Mouse (Mus musculus): ENCODE results near the gene Usp6nl.
A peak's percentile ranks its signal among the peaks of the same experiment; 100 is the strongest.

Gene Usp6nl

GRCm38 (mm10) chr2:6322376-6322901 is at the start of gene Usp6nl:
Gene Usp6nl (plus strand): TSS chr2:6322667.
- DNase-seq (ENCODE audit: low spot score in 2 of 2), result peak; percentile 85 to 89

GRCm38 (mm10) chr2:6273392-6273845 is 49.0 kb upstream of the Usp6nl start:
- peak in 1 of 2 experiments; percentile 45 for DNase-seq (ENCODE audit: low spot score in 2 of 2)

DNA sequence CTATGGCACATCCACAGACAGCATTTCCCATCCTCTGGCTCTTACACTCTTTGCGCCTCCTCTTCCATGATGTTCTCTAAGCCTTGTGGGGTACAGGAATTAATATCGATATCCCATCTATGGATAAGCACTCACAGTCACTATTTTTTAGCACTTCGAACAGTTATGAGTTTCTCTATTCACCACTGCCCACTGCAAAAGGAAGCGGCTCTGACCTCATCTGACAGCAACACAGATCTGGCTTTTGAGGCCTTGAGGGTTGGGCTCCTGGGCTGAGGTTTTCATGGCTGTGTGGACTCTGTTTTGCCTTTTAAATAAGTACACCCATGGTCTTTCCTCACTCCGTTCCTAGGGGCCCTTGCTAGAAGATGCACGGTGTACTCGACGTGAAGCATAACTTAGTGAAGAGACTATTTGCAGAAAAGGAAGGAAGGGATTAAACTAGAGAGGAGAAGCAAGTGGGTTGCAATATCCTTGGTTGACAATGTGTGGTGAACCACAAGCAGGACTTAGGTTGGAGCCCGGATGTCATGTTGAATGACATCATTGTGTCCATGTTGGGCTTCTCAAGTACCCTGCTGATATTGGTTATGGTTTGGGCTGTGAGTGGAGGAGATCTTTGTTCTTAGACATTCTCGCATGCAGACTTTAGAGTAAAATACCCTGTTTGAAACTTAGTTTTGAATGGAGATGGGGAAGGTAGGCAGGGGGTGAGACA is 43.5 kb upstream of the Usp6nl start:
- no peak for DNase-seq (ENCODE audit: low spot score in 2 of 2)

- no peak for DNase-seq (ENCODE audit: low spot score in 2 of 2)
Observed at GRCm38 (mm10) chr2:6279614-6280301, 42.7 kb upstream of the Usp6nl start.

GRCm38 (mm10) chr2:6283569-6283968 is 38.9 kb upstream of the Usp6nl start:
- DNase-seq (ENCODE audit: low spot score in 2 of 2), result no peak

- DNase-seq (ENCODE audit: low spot score in 2 of 2), result no peak
Observed at GRCm38 (mm10) chr2:6284784-6285183, 37.7 kb upstream of the Usp6nl start.

GRCm38 (mm10) chr2:6285794-6286193 is 36.7 kb upstream of the Usp6nl start:
- DNase-seq (ENCODE audit: low spot score in 2 of 2), result peak in 1 of 2 experiments; percentile 29

- DNase-seq (ENCODE audit: low spot score in 2 of 2), result no peak
Observed at GRCm38 (mm10) chr2:6293825-6294444, 28.5 kb upstream of the Usp6nl start.

DNA sequence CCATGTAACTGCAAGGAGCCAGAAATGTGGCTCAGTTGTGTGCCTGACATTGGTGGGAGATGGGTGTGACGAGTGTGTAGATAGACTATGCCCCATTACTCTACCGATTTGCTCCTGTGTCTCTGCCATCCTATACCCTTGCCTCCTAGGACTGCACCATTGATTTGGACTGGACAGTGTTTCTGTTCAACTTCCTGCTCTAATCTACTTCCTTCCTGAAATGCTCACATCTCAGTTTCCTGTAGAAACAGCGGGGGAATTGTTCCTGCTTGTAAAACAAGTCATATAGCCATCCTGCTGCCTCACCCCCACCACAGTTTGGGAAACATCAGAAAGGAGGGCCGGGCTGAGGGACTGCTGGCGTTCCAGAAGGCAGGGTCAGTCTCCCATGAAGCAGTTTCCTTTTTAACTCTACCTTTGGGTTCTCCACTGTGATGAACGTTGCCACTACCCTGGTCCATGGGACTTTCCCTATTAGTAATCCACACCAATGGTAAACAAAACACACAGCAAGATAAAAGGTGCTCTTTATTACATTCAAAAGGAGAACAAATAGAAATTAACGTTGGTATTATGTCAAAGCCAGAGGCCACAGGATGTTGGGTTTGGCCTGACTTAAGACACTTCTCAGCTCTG is 27.4 kb upstream of the Usp6nl start:
- DNase-seq (ENCODE audit: low spot score in 2 of 2), result no peak

DNA sequence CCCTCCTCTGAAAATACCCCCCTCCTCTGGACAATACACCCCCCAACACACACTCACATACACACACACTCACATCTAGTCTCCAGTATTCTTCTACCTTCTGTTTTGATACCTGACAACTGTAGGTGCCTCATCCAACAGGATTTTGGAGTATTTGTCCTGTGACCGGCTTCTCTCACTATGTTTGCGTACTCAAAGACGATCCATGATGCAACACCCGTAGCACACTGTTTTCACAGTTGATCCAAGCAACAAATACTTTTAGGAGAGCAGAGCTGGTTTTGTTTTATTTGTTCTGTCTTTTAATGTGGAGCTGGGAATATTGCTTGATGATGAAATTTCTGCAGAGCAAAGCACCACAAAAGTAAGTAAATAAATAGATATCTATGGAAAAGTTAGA is 17.7 kb upstream of the Usp6nl start:
- no peak for DNase-seq (ENCODE audit: low spot score in 2 of 2)

DNA sequence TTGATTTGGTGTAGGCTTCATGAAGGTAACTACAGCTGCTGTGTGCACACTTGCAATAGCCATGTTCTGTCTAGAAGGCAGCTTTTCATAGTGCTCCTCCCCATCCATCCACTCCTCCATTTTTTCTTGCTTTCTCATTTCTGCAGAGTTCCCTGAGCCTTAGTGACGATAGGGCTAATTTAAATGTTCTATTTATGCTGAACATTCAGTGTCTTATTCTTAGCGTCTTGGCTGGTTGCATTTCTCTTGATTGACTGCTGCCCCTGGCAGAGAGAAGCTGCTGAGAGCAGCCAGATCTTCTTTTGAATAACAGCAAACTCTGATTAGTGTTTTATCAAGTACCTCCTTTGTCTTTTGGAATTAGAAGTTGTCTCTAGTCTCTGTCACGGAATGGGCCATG is 15.6 kb upstream of the Usp6nl start:
- DNase-seq (ENCODE audit: low spot score in 2 of 2), result no peak

- peak in 1 of 2 experiments; percentile 30 for DNase-seq (ENCODE audit: low spot score in 2 of 2)
Observed at GRCm38 (mm10) chr2:6309373-6309821, 13.1 kb upstream of the Usp6nl start.

DNA sequence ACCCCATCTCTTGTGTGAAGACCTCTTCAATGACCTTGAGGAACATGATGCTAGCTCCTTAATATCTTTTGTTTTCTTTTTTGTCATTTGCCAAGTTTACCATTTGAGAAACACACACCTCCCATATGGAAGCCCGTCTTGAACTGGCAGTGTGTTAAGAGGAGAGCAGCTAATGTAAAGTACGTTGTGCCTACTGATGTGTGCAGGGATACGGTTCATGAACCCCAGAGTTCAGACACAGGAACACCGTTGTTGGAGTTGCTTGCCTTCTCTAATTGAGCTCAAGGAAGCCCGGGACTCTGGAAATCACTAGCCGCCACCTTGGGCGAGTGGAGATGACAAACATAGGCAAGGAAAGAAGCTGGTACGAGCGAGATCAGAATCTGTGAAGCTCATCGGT is 9.7 kb upstream of the Usp6nl start:
- no peak for DNase-seq (ENCODE audit: low spot score in 2 of 2)

DNA sequence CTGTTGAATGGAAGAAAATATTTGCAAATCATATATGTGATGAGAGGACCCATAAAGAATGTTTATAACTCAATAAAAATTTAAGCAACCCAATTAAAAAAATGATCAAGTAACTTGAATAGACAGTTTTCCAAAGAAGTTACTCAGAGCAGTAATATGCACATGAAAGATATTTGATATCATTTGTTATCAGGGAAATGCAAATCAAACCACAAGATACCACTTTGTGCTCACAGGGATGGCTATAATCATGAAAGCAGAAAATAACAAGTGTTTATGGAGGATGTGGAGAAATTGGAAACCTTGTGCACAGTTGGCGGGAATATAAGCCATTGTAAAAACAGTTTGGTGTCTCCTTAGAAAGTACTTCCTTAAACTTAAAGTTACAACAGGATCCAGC is 8.7 kb upstream of the Usp6nl start:
- DNase-seq (ENCODE audit: low spot score in 2 of 2), result no peak

DNA sequence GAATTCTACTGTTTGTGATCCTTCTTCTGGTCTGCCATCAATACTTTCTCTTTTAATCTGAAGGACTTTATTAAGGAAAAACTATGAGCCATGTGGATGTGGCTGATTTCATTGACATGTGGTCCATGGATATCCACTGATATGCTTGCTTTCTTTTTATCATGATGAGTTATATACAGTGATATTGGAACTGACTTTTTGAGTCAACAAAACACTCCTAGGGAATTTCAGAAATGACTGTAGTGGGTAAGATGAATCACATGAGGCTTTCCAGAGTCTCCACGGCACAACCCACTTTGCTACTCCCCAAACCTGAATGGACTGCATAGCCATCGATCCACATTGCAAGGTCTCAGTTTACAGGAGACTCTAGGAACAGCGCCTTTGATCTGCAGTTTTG is 2.3 kb upstream of the Usp6nl start:
- no peak for DNase-seq (ENCODE audit: low spot score in 2 of 2)

DNA sequence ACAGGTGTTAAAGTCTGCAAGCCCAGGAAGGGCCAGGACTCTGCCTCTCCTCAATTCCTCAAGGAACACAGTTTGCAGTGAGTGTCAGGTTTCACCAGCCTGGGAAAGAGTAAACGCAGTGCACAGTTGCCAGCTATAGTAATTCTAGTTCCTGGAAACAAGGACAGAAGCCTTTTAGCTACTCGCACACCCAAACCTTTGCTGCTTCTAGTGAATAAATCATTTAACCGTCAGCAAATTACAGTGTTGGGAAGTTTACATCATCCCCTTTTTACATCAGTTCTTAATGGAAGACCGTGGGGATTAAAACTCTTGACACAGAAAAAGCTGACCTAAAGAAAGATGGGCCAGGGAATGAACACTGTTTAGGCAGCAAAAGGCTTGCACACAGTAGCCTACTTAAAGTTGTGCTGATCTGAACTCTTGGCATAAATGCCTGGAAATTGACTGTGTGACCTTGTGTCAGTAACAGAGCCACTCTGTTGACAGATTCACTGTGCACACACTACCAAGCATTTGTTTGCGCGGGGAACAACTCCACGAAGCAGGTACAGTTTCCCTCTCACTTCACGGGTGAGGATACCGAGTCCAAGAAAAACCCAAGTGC is 595 bp upstream of the Usp6nl start:
- no peak for DNase-seq (ENCODE audit: low spot score in 2 of 2)

DNA sequence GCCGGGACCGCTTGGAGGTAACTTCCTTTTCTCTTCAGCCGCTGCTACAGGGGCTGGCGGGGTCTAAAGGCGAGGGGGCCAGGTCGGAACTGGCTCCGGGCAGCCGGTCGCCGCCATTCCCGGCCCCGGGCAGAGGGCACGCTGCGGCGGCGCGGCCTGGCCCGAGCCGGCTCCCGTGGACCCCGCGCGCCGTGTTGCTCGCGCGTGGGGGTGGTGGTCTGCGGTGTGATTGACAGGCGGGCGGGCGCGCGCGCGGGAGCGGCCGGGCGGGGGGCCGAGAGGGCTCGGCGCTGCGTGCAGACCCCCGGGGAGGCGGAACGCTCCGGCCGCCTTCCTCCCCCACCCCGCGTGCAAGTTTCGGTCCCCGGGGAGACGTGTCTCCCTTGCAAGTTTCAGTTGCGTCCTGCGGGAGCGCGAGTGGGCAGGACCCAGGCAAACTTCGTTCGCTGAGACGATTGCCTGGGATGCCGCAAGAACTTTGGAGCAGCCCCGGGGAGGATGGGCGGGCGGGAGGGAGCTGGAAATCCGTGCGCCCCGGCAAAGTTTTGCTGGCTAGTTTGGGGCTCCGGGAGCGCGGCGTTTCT is 563 bp downstream of the Usp6nl start:
- peak; percentile 65 to 72 for DNase-seq (ENCODE audit: low spot score in 2 of 2)

GRCm38 (mm10) chr2:6325646-6326045 is 3.2 kb downstream of the Usp6nl start:
- no peak for DNase-seq (ENCODE audit: low spot score in 2 of 2)

- DNase-seq (ENCODE audit: low spot score in 2 of 2), result no peak
Observed at GRCm38 (mm10) chr2:6328927-6329326, 6.5 kb downstream of the Usp6nl start.

GRCm38 (mm10) chr2:6330756-6331155 is 8.3 kb downstream of the Usp6nl start:
- no peak for DNase-seq (ENCODE audit: low spot score in 2 of 2)
